Mouse (Mus musculus) urinary bladder, postnatal 14 days (tissue): Measurements from ENCODE around the gene Abhd17c.

Experiments
- DNase-seq: peaks from one replicate; pipeline ENCODE4 v3.0.0; 2021; ENCODE audit warnings: low spot score

Abhd17c gene

DNA sequence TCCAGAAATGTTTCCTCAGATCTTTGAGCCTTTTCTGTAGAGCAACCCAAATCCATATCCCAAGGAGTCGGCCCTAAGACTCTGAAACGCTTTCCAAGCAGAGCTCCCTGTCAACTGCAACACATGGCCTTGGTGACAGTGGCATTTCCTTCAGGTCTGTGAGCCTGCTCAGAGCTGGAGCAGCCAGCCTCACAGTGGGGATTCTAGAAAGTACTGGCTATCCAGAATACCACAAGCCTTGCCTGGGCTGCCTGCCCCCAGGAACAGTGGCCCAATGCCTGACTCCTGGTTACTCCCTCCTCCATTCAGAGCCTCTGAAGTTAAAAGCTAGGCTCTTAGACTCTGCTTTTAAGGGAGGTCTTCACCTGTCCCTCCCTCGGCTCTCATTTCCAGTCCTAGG, 77.8 kb downstream of the Abhd17c start:
- no peak for DNase-seq

DNA sequence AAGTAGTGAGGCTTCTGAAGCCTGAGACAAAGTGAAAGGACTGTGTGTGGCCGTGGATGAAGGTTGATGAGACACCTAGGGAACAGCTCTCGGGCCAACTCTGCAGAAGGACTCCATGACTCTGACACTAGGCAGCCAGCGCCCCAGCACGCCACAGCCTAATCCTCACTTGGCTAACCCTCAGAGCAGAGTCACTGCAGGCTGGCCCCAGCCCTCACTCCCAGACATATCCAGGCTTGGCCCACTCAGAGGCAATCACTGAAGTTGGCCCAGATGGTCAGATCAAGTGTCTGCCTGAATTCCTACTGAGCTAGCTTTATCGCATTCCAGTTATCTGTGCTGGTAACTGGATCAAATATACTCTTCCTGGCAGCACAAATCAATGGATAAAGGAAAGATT, 82.8 kb downstream of the Abhd17c start:
- DNase-seq: peak; percentile 18

- no peak for DNase-seq
These were observed 91.9 kb downstream of the Abhd17c start for GRCm38 (mm10) chr7:84059799-84060198.
